Mouse (Mus musculus) heart, embryonic 11.5 days (tissue): ENCODE measurements around the gene Ubxn6. TPM values are rescaled to one million over a fixed set of nuclear protein-coding genes. Genes with fewer than 3 reads are reported as not detected.
A peak's percentile ranks its signal among the peaks of the same experiment; 100 is the strongest.

ENCODE experiments used
- ATAC-seq: fragments of 200-750 bp; cut with Nextera tagmentation; replicated peaks from 2 replicates; pipeline ENCODE4 v1.8.0; 2017; ENCODE audit warnings: moderate library complexity; ENCODE audit not compliant: insufficient number of reproducible peaks, low FRiP score, low TSS enrichment
- H3K27ac ChIP-seq: fragments of 300-500 bp; sonication (generic); 2 replicates; pipeline ENCODE4 v1.5.1; 2014; ENCODE audit warnings: mild to moderate bottlenecking, low read depth, low read length
- H3K27me3 ChIP-seq: fragments of 300-500 bp; sonication (generic); 2 replicates; pipeline ENCODE4 v1.6.1; 2014; ENCODE audit warnings: mild to moderate bottlenecking, low read length, mixed read lengths; ENCODE audit not compliant: control insufficient read depth, insufficient read depth
- H3K36me3 ChIP-seq: fragments of 300-500 bp; sonication (generic); 2 replicates; pipeline ENCODE4 v1.6.1; 2014; ENCODE audit warnings: mild to moderate bottlenecking, low read length, moderate library complexity, mixed read lengths; ENCODE audit not compliant: control insufficient read depth, insufficient read depth
- H3K4me1 ChIP-seq: fragments of 300-500 bp; sonication (generic); 2 replicates; pipeline ENCODE4 v1.6.1; 2014; ENCODE audit warnings: low read length; ENCODE audit not compliant: control insufficient read depth, insufficient read depth
- H3K4me2 ChIP-seq: fragments of 300-500 bp; sonication (generic); 2 replicates; pipeline ENCODE4 v1.6.1; 2014; ENCODE audit warnings: mild to moderate bottlenecking, moderate library complexity
- H3K4me3 ChIP-seq: fragments of 300-500 bp; sonication (generic); 2 replicates; pipeline ENCODE4 v1.5.1; 2014; ENCODE audit warnings: low read depth, low read length
- H3K9ac ChIP-seq: fragments of 300-500 bp; sonication (generic); 2 replicates; pipeline ENCODE4 v1.6.1; 2014; ENCODE audit warnings: mild to moderate bottlenecking, low read depth, low read length, moderate library complexity
- H3K9me3 ChIP-seq: fragments of 300-500 bp; sonication (generic); replicated peaks from 2 replicates; pipeline ENCODE4 v1.6.1; 2016; ENCODE audit warnings: low read length; ENCODE audit not compliant: control insufficient read depth
- WGBS: fragments of 180-500 bp; shearing (Covaris S2); extraction: QIAGEN DNeasy Blood & Tissue Kit; methylation state at CpG from one replicate; pipeline ENCODE4 v1.1.7; 2014; ENCODE audit not compliant: insufficient replicate concordance; 5-methylcytosine and 5-hydroxymethylcytosine counted together
- polyA plus RNA-seq: library from polyadenylated mRNA; unstranded; fragments of >200 nt; fragmentation: Nextera tagmentation; extraction: Ambion mirVana; gene quantifications from 2 replicates; pipeline ENCODE4 v1.2.1, GENCODE M21; 2014

Ubxn6 gene
- polyA plus RNA-seq, 1 experiment from 2014 or later: 37.3 TPM

GRCm38 (mm10) chr17:56022131-56022988 is 52.5 kb downstream of the Ubxn6 start:
- peaks cover 49% of the 10 kb centered on the region for H3K4me1 ChIP-seq
- H3K4me3 ChIP-seq: no peak overlapping the region
- no peaks in the 10 kb centered on the region for H3K27me3 ChIP-seq
- no peak overlapping the region for H3K4me2 ChIP-seq
- H3K36me3 ChIP-seq: peaks cover 12% of the 10 kb centered on the region; the same call in 1 of the 2 replicates
- no peak for ATAC-seq
- no peak overlapping the region for H3K27ac ChIP-seq
- H3K9me3 ChIP-seq: no peaks in the 10 kb centered on the region
- WGBS: 78% methylated on average over 2 of the region's 2 CpGs
- H3K9ac ChIP-seq: no peak overlapping the region

GRCm38 (mm10) chr17:56021161-56021910 is 53.5 kb downstream of the Ubxn6 start:
- no peak overlapping the region for H3K27ac ChIP-seq
- no peak overlapping the region for H3K4me2 ChIP-seq
- no peak overlapping the region for H3K4me3 ChIP-seq
- no peak overlapping the region for H3K9ac ChIP-seq
- peaks cover 40% of the 10 kb centered on the region for H3K4me1 ChIP-seq
- H3K9me3 ChIP-seq: no peaks in the 10 kb centered on the region
- no peaks in the 10 kb centered on the region for H3K27me3 ChIP-seq
- 81% methylated on average over 4 of the region's 4 CpGs for WGBS
- peaks cover 21% of the 10 kb centered on the region for H3K36me3 ChIP-seq
- ATAC-seq: no peak

- H3K4me2 ChIP-seq: no peak overlapping the region
- no peaks in the 10 kb centered on the region for H3K9me3 ChIP-seq
- H3K4me3 ChIP-seq: no peak overlapping the region
- WGBS: 84% methylated on average over 6 of the region's 6 CpGs
- no peak for ATAC-seq
- peaks cover 26% of the 10 kb centered on the region for H3K36me3 ChIP-seq
- H3K4me1 ChIP-seq: peaks cover 34% of the 10 kb centered on the region
- H3K9ac ChIP-seq: peak overlapping the region; percentile 24; the same call in 1 of the 2 replicates
- no peaks in the 10 kb centered on the region for H3K27me3 ChIP-seq
- no peak overlapping the region for H3K27ac ChIP-seq
Observed at GRCm38 (mm10) chr17:56020400-56021084, 54.3 kb downstream of the Ubxn6 start.

DNA sequence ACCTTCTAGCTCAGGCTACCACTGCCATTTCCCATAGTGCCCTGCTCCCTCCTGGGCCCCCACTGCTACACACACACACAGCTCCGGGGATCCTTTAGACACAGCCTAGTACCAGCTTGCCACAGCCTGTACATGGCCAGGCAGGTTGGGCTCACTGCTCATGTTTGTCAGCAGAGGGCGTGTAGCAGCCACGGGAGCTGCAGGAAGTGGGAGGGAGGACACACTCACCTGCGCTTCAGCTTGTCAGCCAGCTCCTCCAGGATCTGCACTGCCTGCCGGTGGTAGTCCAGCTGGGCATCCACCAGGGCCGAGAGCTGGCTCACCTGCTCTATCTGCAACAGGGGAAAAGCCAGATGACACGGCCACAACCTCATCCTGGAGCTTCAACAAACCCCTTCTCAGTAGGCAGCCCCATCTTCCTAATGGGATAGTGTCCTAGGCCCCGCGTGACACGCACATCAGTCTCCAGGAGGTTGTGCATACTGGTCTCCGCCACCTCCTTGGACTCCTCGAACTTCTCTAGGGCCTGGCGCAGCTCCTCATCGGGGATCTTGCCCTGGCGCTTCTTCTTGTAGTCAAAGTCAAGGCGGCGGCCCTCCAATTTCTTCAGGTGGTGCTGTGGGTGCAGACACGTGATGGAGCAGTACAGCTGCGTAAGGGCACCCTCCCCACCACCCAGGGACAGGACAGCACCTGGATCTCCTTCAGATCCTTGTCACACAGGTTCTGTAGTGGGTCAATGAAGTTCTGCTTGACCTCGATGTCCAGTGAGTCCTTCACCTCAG is 56.3 kb downstream of the Ubxn6 start:
- peaks cover 16% of the 10 kb centered on the region for H3K4me1 ChIP-seq
- peak; percentile 22; the same call in 1 of the 2 replicates for ATAC-seq
- H3K27ac ChIP-seq: no peak overlapping the region
- no peak overlapping the region for H3K9ac ChIP-seq
- no peak overlapping the region for H3K4me3 ChIP-seq
- H3K27me3 ChIP-seq: no peaks in the 10 kb centered on the region
- peaks cover 36% of the 10 kb centered on the region for H3K36me3 ChIP-seq
- no peaks in the 10 kb centered on the region for H3K9me3 ChIP-seq
- H3K4me2 ChIP-seq: no peak overlapping the region
- 77% methylated on average over 20 of the region's 20 CpGs for WGBS

GRCm38 (mm10) chr17:56017848-56018247 is 57.0 kb downstream of the Ubxn6 start:
- WGBS: 81% methylated on average over 7 of the region's 7 CpGs
- Histone ChIP-seq H3K4me3 (no peak overlapping the region), H3K9ac (no peak overlapping the region), H3K27ac (no peak overlapping the region), H3K4me2 (no peak overlapping the region), H3K36me3 (peaks cover 41% of the 10 kb centered on the region), H3K4me1 (peaks cover 9% of the 10 kb centered on the region), H3K9me3 (no peaks in the 10 kb centered on the region), H3K27me3 (no peaks in the 10 kb centered on the region)
- ATAC-seq: no peak

Other genes with a start within 250 kb of the Ubxn6 start
- 6.2 and 7.7 TPM in 2 replicates for gene Zfp119a, start 196.1 kb downstream of the Ubxn6 start, polyA plus RNA-seq
- 9.4 and 9.6 TPM in 2 replicates for gene Zfp959, start 182.9 kb downstream of the Ubxn6 start, polyA plus RNA-seq
- 3.6 and 4.1 TPM in 2 replicates for gene Zfp119b, start 125.5 kb downstream of the Ubxn6 start, polyA plus RNA-seq
- 0.19 and 0.20 TPM in 2 replicates for gene Ebi3, start 122.4 kb downstream of the Ubxn6 start, polyA plus RNA-seq
- gene Yju2, start 115.9 kb downstream of the Ubxn6 start, polyA plus RNA-seq: 15.5 and 18.1 TPM in 2 replicates
- gene Shd, start 104.6 kb downstream of the Ubxn6 start, polyA plus RNA-seq: 10.8 and 11.9 TPM in 2 replicates
- 5.0 and 5.2 TPM in 2 replicates for gene Fsd1, start 88.5 kb downstream of the Ubxn6 start, polyA plus RNA-seq
- 7.2 and 8.1 TPM in 2 replicates for gene Stap2, start 69.4 kb downstream of the Ubxn6 start, polyA plus RNA-seq
- 67.6 and 68.3 TPM in 2 replicates for gene Mpnd, start 69.3 kb downstream of the Ubxn6 start, polyA plus RNA-seq
- 89.9 and 90.6 TPM in 2 replicates for gene Sh3gl1, start 38.4 kb downstream of the Ubxn6 start, polyA plus RNA-seq
- 13.4 and 13.5 TPM in 2 replicates for gene Chaf1a, start 34.6 kb downstream of the Ubxn6 start, polyA plus RNA-seq
- gene Hdgfl2, start 4.6 kb upstream of the Ubxn6 start, polyA plus RNA-seq: 77.2 and 82.9 TPM in 2 replicates
- 0.10 and 0.11 TPM in 2 replicates for gene Plin4, start 34.8 kb upstream of the Ubxn6 start, polyA plus RNA-seq
- gene Plin5, start 42.6 kb upstream of the Ubxn6 start, polyA plus RNA-seq: 0.18 and 0.33 TPM in 2 replicates
- gene Lrg1, start 47.0 kb upstream of the Ubxn6 start, polyA plus RNA-seq: not detected in 2 replicates
- 0.11 and 0.33 TPM in 2 replicates for gene Sema6b, start 65.3 kb upstream of the Ubxn6 start, polyA plus RNA-seq
- 4.7 and 6.0 TPM in 2 replicates for gene Tnfaip8l1, start 87.4 kb upstream of the Ubxn6 start, polyA plus RNA-seq
- gene Mydgf, start 108.9 kb upstream of the Ubxn6 start, polyA plus RNA-seq: 78.6 and 87.8 TPM in 2 replicates
- 21.4 and 23.2 TPM in 2 replicates for gene Dpp9, start 143.9 kb upstream of the Ubxn6 start, polyA plus RNA-seq
- 17.9 and 19.3 TPM in 2 replicates for gene Fem1a, start 181.8 kb upstream of the Ubxn6 start, polyA plus RNA-seq
- gene Ticam1, start 201.8 kb upstream of the Ubxn6 start, polyA plus RNA-seq: 10.4 and 11.4 TPM in 2 replicates
- 58.8 and 77.3 TPM in 2 replicates for gene Plin3, start 217.8 kb upstream of the Ubxn6 start, polyA plus RNA-seq
- gene Arrdc5, start 225.3 kb upstream of the Ubxn6 start, polyA plus RNA-seq: not detected in 2 replicates
- gene Uhrf1, start 228.3 kb upstream of the Ubxn6 start, polyA plus RNA-seq: 53.0 and 62.4 TPM in 2 replicates